Mouse (Mus musculus): Measurements from ENCODE around the gene Scap. TPM values are rescaled to one million over a fixed set of nuclear protein-coding genes. Genes with fewer than 3 reads are reported as not detected.

The Scap gene
- total RNA-seq, 2 experiments from 2014 or later, result 29.6 to 32.0 TPM

Other genes with a start within 250 kb of the Scap start
- 10 to 100 TPM; 23.4 to 27.4 TPM for gene Smarcc1, start 215.6 kb upstream of the Scap start, total RNA-seq (2021)
- 10 to 100 TPM; 57.4 to 60.2 TPM for gene Dhx30, start 215.5 kb upstream of the Scap start, total RNA-seq (2021)
- under 1 TPM; 0.14 to 0.25 TPM for gene Cspg5, start 89.5 kb upstream of the Scap start, total RNA-seq (2021)
- 1 to 10 TPM; 2.6 to 3.2 TPM for gene Elp6, start 28.1 kb upstream of the Scap start, total RNA-seq (2021)
- gene Ptpn23, start 74.9 kb downstream of the Scap start, total RNA-seq (2021), result 10 to 100 TPM; 13.9 to 14.3 TPM
- under 1 TPM; 0.42 to 0.49 TPM for gene Ngp, start 86.5 kb downstream of the Scap start, total RNA-seq (2021)
- gene Klhl18, start 143.4 kb downstream of the Scap start, total RNA-seq (2021), result 10 to 100 TPM; 11.8 to 12.8 TPM
- gene Kif9, start 143.7 kb downstream of the Scap start, total RNA-seq (2021), result under 1 TPM; 0.24 to 0.36 TPM
- 10 to 100 TPM; 43.3 to 44.3 TPM for gene Setd2, start 199.3 kb downstream of the Scap start, total RNA-seq (2021)